Mouse (Mus musculus): ENCODE results near the gene 9230112D13Rik. TPM values are rescaled to one million over a fixed set of nuclear protein-coding genes. Genes with fewer than 3 reads are reported as not detected.

Gene 9230112D13Rik
- polyA plus RNA-seq (2012; rRNA removed) (not detected in 2 replicates), polyA plus RNA-seq (2014; fragmentation: Nextera tagmentation; extraction: Ambion mirVana) (not detected in 2 replicates)

DNA sequence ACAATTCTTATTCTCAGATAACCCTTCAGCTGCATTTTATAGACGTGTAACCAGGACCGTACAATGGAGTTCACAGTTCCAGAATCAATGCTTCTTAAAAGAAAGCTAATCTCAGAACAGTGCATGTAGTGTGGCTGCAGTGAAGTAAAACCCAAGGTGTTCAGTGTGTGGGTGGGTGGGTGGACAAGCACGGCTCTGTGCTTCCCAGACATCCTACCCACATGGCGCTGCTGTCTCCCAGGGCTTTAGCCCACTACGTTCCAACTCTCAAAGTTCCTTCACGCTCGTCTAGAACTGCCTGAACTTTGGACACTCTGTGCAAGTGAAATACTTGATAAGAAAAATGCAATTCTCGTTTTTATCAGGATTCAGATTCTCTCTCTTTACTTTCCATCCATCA lies at the start of gene 9230112D13Rik:
Gene 9230112D13Rik (minus strand): TSS at position 101 of the 400 bp plus-strand sequence.
- Histone ChIP-seq H3K27ac (replicated peaks; ENCODE audit: low read depth, low read length) (no peak within 1 kb of the TSS), H3K36me3 (ENCODE audit: control insufficient read depth, insufficient read depth, low read length) (no peaks in the 10 kb centered on the region), H3K4me3 (replicated peaks; ENCODE audit: low read length) (no peak within 1 kb of the TSS), H3K4me1 (ENCODE audit: control insufficient read depth, insufficient read depth, low read length) (no peaks in the 10 kb centered on the region), H3K9me3 (ENCODE audit: control insufficient read depth, low read length) (no peaks in the 10 kb centered on the region), H3K9ac (ENCODE audit: low read depth, low read length, severe bottlenecking) (no peak within 1 kb of the TSS), H3K27me3 (ENCODE audit: control insufficient read depth, insufficient read depth, low read length) (no peaks in the 10 kb centered on the region), H3K4me2 (replicated peaks; ENCODE audit: low read depth, low read length, severe bottlenecking) (no peak within 1 kb of the TSS)
- WGBS = 84% methylated on average over 8 of the region's 8 CpGs
- DNase-seq (ENCODE audit: low spot score) = no peak
- no peak for TF ChIP-seq POLR2A (IDR thresholded peaks at IDR 0.05; ENCODE audit: borderline replicate concordance, extremely low read depth, insufficient read depth, insufficient read length)
- no peak for ATAC-seq (ENCODE audit: low FRiP score, low read depth)

DNA sequence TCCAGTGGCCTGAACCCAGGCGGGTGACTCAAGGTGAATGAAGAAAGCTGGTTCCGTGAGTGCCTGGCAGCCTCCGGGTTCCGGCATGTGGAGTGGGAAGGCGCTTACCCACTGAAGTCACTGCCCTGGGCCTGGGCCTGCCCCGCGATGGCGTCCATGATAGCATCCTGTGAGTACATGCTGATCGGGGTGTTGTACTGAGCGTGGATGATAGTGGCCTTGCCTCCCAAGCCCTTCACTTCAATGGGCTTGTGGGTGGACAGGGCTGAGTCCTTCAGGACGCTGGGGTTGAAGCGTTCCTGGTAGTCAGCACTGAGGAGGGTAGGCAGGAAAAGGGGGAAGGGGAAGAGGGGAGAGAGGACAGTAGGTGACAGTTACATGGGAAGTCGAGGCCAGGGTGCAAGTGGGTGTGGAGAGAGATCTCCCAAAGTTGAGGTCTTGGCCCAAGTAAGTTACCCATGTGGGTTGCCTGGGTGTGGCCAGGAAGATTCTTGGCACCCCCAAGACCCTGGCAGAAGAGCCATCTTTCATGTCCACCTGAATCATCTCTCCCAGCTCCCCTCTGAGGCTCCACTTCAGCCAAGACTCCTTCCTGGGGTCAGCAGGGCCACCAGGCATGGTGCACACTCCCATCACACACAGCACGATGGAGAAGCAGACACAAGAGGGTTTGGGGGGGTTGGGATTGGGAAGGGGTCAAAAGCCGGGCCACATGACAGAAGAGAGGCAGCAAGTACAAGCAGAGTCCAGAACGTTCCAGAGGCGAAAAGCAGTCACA lies 49.2 kb upstream of the 9230112D13Rik start:
- Histone ChIP-seq H3K36me3 (ENCODE audit: control insufficient read depth, insufficient read depth, low read length) (no peaks in the 10 kb centered on the region), H3K4me3 (replicated peaks; ENCODE audit: low read length) (no peak overlapping the region), H3K4me2 (replicated peaks; ENCODE audit: low read depth, low read length, severe bottlenecking) (no peak overlapping the region), H3K4me1 (ENCODE audit: control insufficient read depth, insufficient read depth, low read length) (peaks cover 28% of the 10 kb centered on the region), H3K9me3 (ENCODE audit: control insufficient read depth, low read length) (no peaks in the 10 kb centered on the region), H3K9ac (ENCODE audit: low read depth, low read length, severe bottlenecking) (no peak overlapping the region), H3K27ac (replicated peaks; ENCODE audit: low read depth, low read length) (no peak overlapping the region), H3K27me3 (ENCODE audit: control insufficient read depth, insufficient read depth, low read length) (no peaks in the 10 kb centered on the region)
- WGBS = 82% methylated on average over 17 of the region's 17 CpGs
- TF ChIP-seq POLR2A (IDR thresholded peaks at IDR 0.05; ENCODE audit: borderline replicate concordance, extremely low read depth, insufficient read depth, insufficient read length) = no peak
- no peak for ATAC-seq (ENCODE audit: low FRiP score, low read depth)
- DNase-seq (ENCODE audit: low spot score) = no peak

DNA sequence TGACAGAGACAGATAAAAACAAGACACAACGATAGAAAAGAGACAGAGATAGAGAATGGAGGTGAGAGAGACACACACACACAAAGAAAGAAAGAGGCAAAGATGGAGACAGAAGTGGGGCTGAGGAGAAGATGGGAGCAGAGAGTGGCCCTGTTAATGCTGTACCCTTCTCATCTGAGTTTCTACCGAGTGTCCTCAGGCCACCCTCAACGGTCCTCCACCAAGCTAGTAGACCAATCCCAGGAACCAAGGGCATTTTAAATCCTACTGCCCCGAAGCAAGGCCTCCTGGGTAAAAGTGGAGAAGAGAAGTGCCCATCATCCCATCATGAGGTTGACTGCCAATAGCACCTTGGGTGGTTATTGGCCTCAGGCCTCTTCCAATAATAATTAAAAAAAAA lies 48.3 kb upstream of the 9230112D13Rik start:
- H3K4me1 ChIP-seq (ENCODE audit: control insufficient read depth, insufficient read depth, low read length) = peaks cover 35% of the 10 kb centered on the region
- H3K27ac ChIP-seq (replicated peaks; ENCODE audit: low read depth, low read length) = no peak overlapping the region
- H3K27me3 ChIP-seq (ENCODE audit: control insufficient read depth, insufficient read depth, low read length) = no peaks in the 10 kb centered on the region
- WGBS = 81% methylated on average over 4 of the region's 4 CpGs
- no peak overlapping the region for H3K4me2 ChIP-seq (replicated peaks; ENCODE audit: low read depth, low read length, severe bottlenecking)
- no peak for DNase-seq (ENCODE audit: low spot score)
- ATAC-seq (ENCODE audit: low FRiP score, low read depth) = no peak
- no peak for TF ChIP-seq POLR2A (IDR thresholded peaks at IDR 0.05; ENCODE audit: borderline replicate concordance, extremely low read depth, insufficient read depth, insufficient read length)
- no peaks in the 10 kb centered on the region for H3K9me3 ChIP-seq (ENCODE audit: control insufficient read depth, low read length)
- no peak overlapping the region for H3K4me3 ChIP-seq (replicated peaks; ENCODE audit: low read length)
- H3K9ac ChIP-seq (ENCODE audit: low read depth, low read length, severe bottlenecking) = no peak overlapping the region
- H3K36me3 ChIP-seq (ENCODE audit: control insufficient read depth, insufficient read depth, low read length) = no peaks in the 10 kb centered on the region

DNA sequence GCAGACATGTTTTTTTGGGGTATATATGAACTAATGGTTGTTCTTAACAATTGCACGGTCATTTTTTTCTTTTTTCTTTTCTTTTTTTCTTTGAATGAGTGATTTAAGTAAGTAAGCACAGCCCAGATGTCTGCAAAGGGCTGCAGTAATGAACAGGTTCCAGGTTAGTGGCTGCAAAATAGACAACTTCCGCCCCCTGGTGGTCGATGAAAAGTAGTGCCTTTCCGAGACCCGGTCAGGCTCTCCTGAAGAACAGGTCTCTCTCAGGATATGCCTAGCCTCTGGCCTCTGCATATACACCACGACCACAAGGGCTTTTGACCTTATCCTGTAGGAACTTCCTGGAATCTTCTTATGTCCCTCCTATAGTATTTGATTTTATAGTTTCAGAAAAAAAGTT lies 47.7 kb upstream of the 9230112D13Rik start:
- no peak for TF ChIP-seq POLR2A (IDR thresholded peaks at IDR 0.05; ENCODE audit: borderline replicate concordance, extremely low read depth, insufficient read depth, insufficient read length)
- Histone ChIP-seq H3K27ac (replicated peaks; ENCODE audit: low read depth, low read length) (no peak overlapping the region), H3K36me3 (ENCODE audit: control insufficient read depth, insufficient read depth, low read length) (no peaks in the 10 kb centered on the region), H3K9me3 (ENCODE audit: control insufficient read depth, low read length) (no peaks in the 10 kb centered on the region), H3K4me1 (ENCODE audit: control insufficient read depth, insufficient read depth, low read length) (peaks cover 41% of the 10 kb centered on the region), H3K4me2 (replicated peaks; ENCODE audit: low read depth, low read length, severe bottlenecking) (peak overlapping the region; percentile 49), H3K4me3 (replicated peaks; ENCODE audit: low read length) (no peak overlapping the region; the same call in 1 of the 2 replicates), H3K9ac (ENCODE audit: low read depth, low read length, severe bottlenecking) (no peak overlapping the region), H3K27me3 (ENCODE audit: control insufficient read depth, insufficient read depth, low read length) (no peaks in the 10 kb centered on the region)
- WGBS = 1% methylated on average over 6 of the region's 6 CpGs
- peak; percentile 83 for DNase-seq (ENCODE audit: low spot score)
- peak; percentile 77 for ATAC-seq (ENCODE audit: low FRiP score, low read depth)

DNA sequence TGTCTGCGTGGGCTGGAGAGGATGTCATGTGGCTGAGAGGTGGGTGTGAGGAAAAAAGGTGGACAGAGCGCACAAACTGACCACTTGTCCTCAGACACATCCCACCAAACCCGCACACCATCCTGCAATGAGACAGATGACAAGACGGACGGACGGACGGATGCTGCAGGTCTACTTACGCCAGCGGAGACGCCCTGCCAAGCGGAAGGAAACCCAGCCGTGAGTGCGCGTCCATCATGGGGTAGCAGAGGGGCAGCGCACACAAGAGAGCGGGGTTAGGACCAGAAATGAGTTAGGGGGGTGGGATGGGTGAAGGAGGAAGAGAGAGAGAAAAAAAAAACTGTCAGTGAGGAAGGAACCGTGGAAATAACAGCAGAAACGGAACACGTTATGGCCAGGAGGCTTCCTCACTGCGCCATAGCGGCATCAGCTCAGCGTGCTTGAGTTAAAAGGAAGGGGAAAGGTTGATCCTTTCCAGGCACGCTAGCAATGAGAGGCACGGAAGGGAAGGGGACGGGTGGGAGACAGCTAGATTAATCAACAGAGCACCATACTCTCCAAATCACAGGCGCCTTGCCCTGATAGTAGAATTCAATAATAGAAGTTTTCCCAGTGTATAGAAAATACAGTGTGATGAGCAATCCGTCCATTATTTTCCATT lies 47.1 kb upstream of the 9230112D13Rik start:
- no peaks in the 10 kb centered on the region for H3K9me3 ChIP-seq (ENCODE audit: control insufficient read depth, low read length)
- H3K27me3 ChIP-seq (ENCODE audit: control insufficient read depth, insufficient read depth, low read length) = no peaks in the 10 kb centered on the region
- TF ChIP-seq POLR2A (IDR thresholded peaks at IDR 0.05; ENCODE audit: borderline replicate concordance, extremely low read depth, insufficient read depth, insufficient read length) = no peak
- peak overlapping the region; percentile 25 for H3K4me3 ChIP-seq (replicated peaks; ENCODE audit: low read length)
- H3K27ac ChIP-seq (replicated peaks; ENCODE audit: low read depth, low read length) = no peak overlapping the region
- no peaks in the 10 kb centered on the region for H3K36me3 ChIP-seq (ENCODE audit: control insufficient read depth, insufficient read depth, low read length)
- peaks cover 47% of the 10 kb centered on the region for H3K4me1 ChIP-seq (ENCODE audit: control insufficient read depth, insufficient read depth, low read length)
- ATAC-seq (ENCODE audit: low FRiP score, low read depth) (no peak), DNase-seq (ENCODE audit: low spot score) (no peak)
- 35% methylated on average over 27 of the region's 27 CpGs for WGBS
- H3K9ac ChIP-seq (ENCODE audit: low read depth, low read length, severe bottlenecking) = 0 out of 2 replicates have a peak overlapping the region, but pooled peaks have one; percentile 17
- peak overlapping the region; percentile 49 for H3K4me2 ChIP-seq (replicated peaks; ENCODE audit: low read depth, low read length, severe bottlenecking)
